Mouse (Mus musculus): ENCODE results near the gene Gm2007. TPM values are rescaled to one million over a fixed set of nuclear protein-coding genes. Genes with fewer than 3 reads are reported as not detected.
"Not testable (repeated sequence)": the region's sequence is repeated elsewhere in the genome, so short reads cannot be mapped to it uniquely, and the experiment has no call there.

Gene Gm2007
- total RNA-seq (2015; ENCODE audit: low replicate concordance) (not detected in 2 replicates), total RNA-seq (2017; ENCODE audit: low replicate concordance) (0.76 TPM in 1 of 2 replicates, not detected in the other)

DNA sequence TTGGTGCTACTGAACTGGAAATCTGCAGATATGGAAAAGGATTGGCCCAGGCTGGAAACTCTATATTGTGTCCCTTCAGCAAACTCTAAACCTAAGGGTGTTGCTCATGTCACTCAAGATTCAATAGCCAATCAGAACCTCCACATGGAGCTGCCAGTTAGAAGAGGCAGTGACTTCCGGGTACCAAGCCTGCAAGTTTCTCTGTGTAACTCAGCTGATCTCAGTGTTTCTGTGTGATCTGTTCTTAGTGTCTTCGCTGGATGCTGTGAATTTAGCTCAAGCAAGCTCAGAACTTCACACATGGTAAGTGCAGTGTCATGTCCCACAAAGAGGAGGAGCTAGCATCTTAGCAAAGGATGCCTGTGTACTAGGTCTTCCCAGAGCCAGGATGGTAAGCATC is at the start of gene Gm2007:
TSS of gene Gm2007 (plus strand) at position 301 of the 400 bp plus-strand sequence.
- ATAC-seq (replicated peaks; ENCODE audit: low FRiP score, poor library complexity, severe bottlenecking) = not testable (repeated sequence)

DNA sequence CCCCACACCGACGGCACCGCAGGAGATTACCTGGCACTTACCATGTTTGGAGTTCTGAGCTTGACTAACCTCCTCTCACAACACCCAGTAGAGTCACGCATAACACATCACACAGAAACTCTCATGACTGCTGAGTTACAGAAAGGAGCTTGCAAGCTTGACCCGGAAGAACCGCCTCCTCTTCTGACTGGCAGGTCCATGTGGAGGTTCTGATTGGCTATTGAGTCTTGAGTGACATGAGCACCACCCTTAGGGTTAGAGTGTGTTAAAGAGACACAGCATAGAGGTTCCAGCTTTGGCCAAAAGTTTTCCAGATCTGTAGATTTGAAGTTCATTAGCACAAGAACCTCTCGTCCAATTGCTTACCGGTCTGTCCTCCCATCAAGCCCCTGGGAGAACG is 37.8 kb upstream of the Gm2007 start, which contains the start of gene Zfp969:
TSS of gene Zfp969 (minus strand) at position 101 of the 400 bp plus-strand sequence.
- ATAC-seq (replicated peaks; ENCODE audit: low FRiP score, poor library complexity, severe bottlenecking) = not testable (repeated sequence)

DNA sequence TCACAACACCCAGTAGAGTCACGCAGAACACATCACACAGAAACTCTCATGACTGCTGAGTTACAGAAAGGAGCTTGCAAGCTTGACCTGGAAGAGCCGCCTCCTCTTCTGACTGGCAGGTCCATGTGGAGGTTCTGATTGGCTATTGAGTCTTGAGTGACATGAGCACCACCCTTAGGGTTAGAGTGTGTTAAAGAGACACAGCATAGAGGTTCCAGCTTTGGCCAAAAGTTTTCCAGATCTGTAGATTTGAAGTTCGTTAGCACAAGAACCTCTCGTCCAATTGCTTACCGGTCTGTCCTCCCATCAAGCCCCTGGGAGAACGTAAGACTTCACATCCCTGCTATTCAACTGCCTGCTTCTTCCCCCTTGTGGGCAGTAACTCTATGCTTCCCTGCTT is 59.7 kb downstream of the Gm2007 start, which contains the start of gene Gm14288:
TSS of gene Gm14288 (minus strand) at position 101 of the 400 bp plus-strand sequence.
- ATAC-seq (replicated peaks; ENCODE audit: low FRiP score, poor library complexity, severe bottlenecking) = not testable (repeated sequence)

Other genes with a start within 250 kb of the Gm2007 start
- not detected in 2 replicates for gene Gm11007, start 97.6 kb upstream of the Gm2007 start, total RNA-seq (2015; ENCODE audit: low replicate concordance)
- gene Gm11007, start 97.6 kb upstream of the Gm2007 start, total RNA-seq (2017; ENCODE audit: low replicate concordance) = 0.76 TPM in 1 of 2 replicates, not detected in the other
- 4.6 TPM in 1 of 2 replicates, not detected in the other for gene Zfp969, start 37.9 kb upstream of the Gm2007 start, total RNA-seq (2015; ENCODE audit: low replicate concordance)
- not detected in 2 replicates for gene Zfp969, start 37.9 kb upstream of the Gm2007 start, total RNA-seq (2017; ENCODE audit: low replicate concordance)
- not detected in 2 replicates for gene Gm14288, start 59.6 kb downstream of the Gm2007 start, total RNA-seq (2015; ENCODE audit: low replicate concordance)
- gene Gm14288, start 59.6 kb downstream of the Gm2007 start, total RNA-seq (2017; ENCODE audit: low replicate concordance) = not detected in 2 replicates
- 1.7 and 7.9 TPM in 2 replicates for gene Gm6710, start 127.7 kb downstream of the Gm2007 start, total RNA-seq (2015; ENCODE audit: low replicate concordance)
- gene Gm6710, start 127.7 kb downstream of the Gm2007 start, total RNA-seq (2017; ENCODE audit: low replicate concordance) = 5.0 TPM in 1 of 2 replicates, not detected in the other
- gene Zfp966, start 189.6 kb downstream of the Gm2007 start, total RNA-seq (2015; ENCODE audit: low replicate concordance) = 1.7 and 3.2 TPM in 2 replicates
- gene Zfp966, start 189.6 kb downstream of the Gm2007 start, total RNA-seq (2017; ENCODE audit: low replicate concordance) = 2.0 and 3.2 TPM in 2 replicates
- 10.8 TPM in 1 of 2 replicates, not detected in the other for gene Gm2026, start 223.8 kb downstream of the Gm2007 start, total RNA-seq (2015; ENCODE audit: low replicate concordance)
- 0.64 and 2.7 TPM in 2 replicates for gene Gm2026, start 223.8 kb downstream of the Gm2007 start, total RNA-seq (2017; ENCODE audit: low replicate concordance)

Data from erythroid progenitor cell, adult 5-6 weeks (primary cell).